Mouse (Mus musculus) neural tube, embryonic 14.5 days (tissue): Measurements from ENCODE around the gene Mvb12b. TPM values are rescaled to one million over a fixed set of nuclear protein-coding genes. Genes with fewer than 3 reads are reported as not detected.

ENCODE experiments used
- ATAC-seq: fragments of 200-750 bp; cut with Nextera tagmentation; 2 replicates; pipeline ENCODE4 v1.8.0; 2017; ENCODE audit warnings: low read depth, mild to moderate bottlenecking, moderate TSS enrichment, moderate library complexity
- H3K27ac ChIP-seq: fragments of 300-500 bp; sonication (generic); 2 replicates; pipeline ENCODE4 v1.5.1; 2014; ENCODE audit warnings: low read depth, mild to moderate bottlenecking, control low read depth, low read length, moderate library complexity, mixed read lengths
- H3K27me3 ChIP-seq: fragments of 300-500 bp; sonication (generic); 2 replicates; pipeline ENCODE4 v1.6.1; 2014; ENCODE audit warnings: low read length; ENCODE audit not compliant: control insufficient read depth, insufficient read depth
- H3K36me3 ChIP-seq: fragments of 300-500 bp; sonication (generic); 2 replicates; pipeline ENCODE4 v1.6.1; 2014; ENCODE audit warnings: low read length, mixed read lengths; ENCODE audit not compliant: control insufficient read depth, insufficient read depth
- H3K4me1 ChIP-seq: fragments of 300-500 bp; sonication (generic); 2 replicates; pipeline ENCODE4 v1.6.1; 2014; ENCODE audit warnings: low read length; ENCODE audit not compliant: control insufficient read depth, insufficient read depth
- H3K4me2 ChIP-seq: fragments of 300-500 bp; sonication (generic); 2 replicates; pipeline ENCODE4 v1.6.1; 2014; ENCODE audit warnings: mild to moderate bottlenecking, low read depth, low read length, control low read depth
- H3K4me3 ChIP-seq: fragments of 300-500 bp; sonication (generic); 2 replicates; pipeline ENCODE4 v1.5.1; 2014; ENCODE audit warnings: low read depth, low read length, control low read depth, mixed read lengths
- H3K9ac ChIP-seq: fragments of 300-500 bp; sonication (generic); replicated peaks from 2 replicates; pipeline ENCODE4 v1.6.1; 2014; ENCODE audit warnings: low read depth, mild to moderate bottlenecking, control low read depth, low read length, mixed read lengths
- H3K9me3 ChIP-seq: fragments of 300-500 bp; sonication (generic); 2 replicates; pipeline ENCODE4 v1.6.1; 2016; ENCODE audit warnings: low read length; ENCODE audit not compliant: control insufficient read depth
- WGBS: fragments of 180-500 bp; shearing (Covaris S2); extraction: QIAGEN DNeasy Blood & Tissue Kit; methylation state at CpG from one replicate; pipeline ENCODE4 v1.1.7; 2014; 5-methylcytosine and 5-hydroxymethylcytosine counted together
- polyA plus RNA-seq: library from polyadenylated mRNA; unstranded; fragments of >200 nt; fragmentation: Nextera tagmentation; extraction: Ambion mirVana; gene quantifications from 2 replicates; pipeline ENCODE4 v1.2.1, GENCODE M21; 2014

Gene Mvb12b
- polyA plus RNA-seq, 1 experiment from 2014 or later: 54.0 TPM

GRCm38 (mm10) chr2:33717378-33717777 lies 170.4 kb downstream of the Mvb12b start:
- H3K4me2 ChIP-seq: no peak overlapping the region
- no peak overlapping the region for H3K27ac ChIP-seq
- no peak overlapping the region for H3K4me3 ChIP-seq
- peaks cover 28% of the 10 kb centered on the region; the same call in 1 of the 2 replicates for H3K4me1 ChIP-seq
- no peak overlapping the region for H3K9ac ChIP-seq
- 34% methylated on average over 11 of the region's 11 CpGs for WGBS
- H3K36me3 ChIP-seq: no peaks in the 10 kb centered on the region
- H3K27me3 ChIP-seq: 0 out of 2 replicates have a peak, but pooled peaks cover 2% of the 10 kb centered on the region
- ATAC-seq: no peak
- no peaks in the 10 kb centered on the region for H3K9me3 ChIP-seq

DNA sequence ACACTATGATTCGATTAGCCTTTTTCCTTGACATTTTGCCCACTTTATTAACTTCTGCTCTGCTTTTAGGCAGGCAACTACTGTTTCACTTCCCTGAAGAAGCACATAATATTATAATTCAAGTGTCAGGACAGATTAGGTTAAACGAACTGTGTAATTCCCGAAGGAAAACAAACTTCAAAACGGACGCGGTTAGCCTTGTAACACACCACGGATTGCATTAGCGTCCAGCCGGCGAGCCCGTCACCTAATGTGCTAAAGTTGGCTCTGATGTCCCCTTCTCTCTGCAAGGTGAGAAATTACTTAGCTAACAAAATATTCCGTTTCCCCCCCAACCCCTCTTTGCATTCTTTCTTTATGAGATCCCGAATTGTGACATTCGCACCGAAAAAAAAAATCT lies 170.9 kb downstream of the Mvb12b start:
- Histone ChIP-seq H3K4me2 (no peak overlapping the region), H3K9me3 (no peaks in the 10 kb centered on the region), H3K27me3 (0 out of 2 replicates have a peak, but pooled peaks cover 2% of the 10 kb centered on the region), H3K9ac (no peak overlapping the region), H3K4me1 (peaks cover 28% of the 10 kb centered on the region; the same call in 1 of the 2 replicates), H3K36me3 (no peaks in the 10 kb centered on the region), H3K27ac (no peak overlapping the region), H3K4me3 (no peak overlapping the region)
- no peak for ATAC-seq
- WGBS: 32% methylated on average over 15 of the region's 15 CpGs

- Histone ChIP-seq H3K4me3 (no peak overlapping the region), H3K9me3 (no peaks in the 10 kb centered on the region), H3K4me1 (peaks cover 21% of the 10 kb centered on the region; the same call in 1 of the 2 replicates), H3K27ac (no peak overlapping the region), H3K36me3 (no peaks in the 10 kb centered on the region), H3K4me2 (no peak overlapping the region), H3K27me3 (0 out of 2 replicates have a peak, but pooled peaks cover 2% of the 10 kb centered on the region), H3K9ac (no peak overlapping the region)
- WGBS: 35% methylated on average over 8 of the region's 8 CpGs
- no peak for ATAC-seq
Observed at GRCm38 (mm10) chr2:33714932-33715331, 172.8 kb downstream of the Mvb12b start.

DNA sequence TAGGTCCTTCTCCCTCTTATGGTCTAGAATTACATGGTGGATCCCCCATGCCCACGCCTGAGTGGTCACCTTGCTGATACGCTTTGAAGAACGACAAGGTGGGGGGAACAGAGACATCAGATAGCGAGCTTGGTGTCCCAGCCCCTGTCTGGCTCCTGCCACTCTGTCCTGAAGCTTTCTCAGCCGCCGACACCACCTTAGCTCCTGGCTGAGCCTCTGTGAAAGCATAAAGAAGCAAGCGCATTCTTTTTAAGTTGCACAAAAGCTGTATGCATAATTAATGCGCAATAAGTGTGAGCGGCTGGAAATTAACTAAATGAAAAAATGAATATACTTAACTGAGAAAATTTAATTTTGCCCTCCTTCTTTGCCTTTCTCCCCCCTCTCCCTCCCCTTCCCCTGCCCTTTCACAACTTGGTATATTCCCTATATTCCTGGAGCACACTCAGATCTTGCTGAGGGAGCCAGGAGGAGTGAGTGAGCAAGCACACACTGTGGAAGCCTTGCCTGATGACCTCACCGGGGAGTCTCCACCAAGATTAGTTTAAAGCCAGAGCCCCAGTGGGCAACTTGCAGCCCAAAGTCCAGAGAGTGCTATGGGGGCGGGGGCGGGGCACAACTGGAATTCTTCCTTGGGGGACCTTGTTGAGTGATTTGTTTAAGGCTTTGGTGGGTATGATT lies 174.0 kb downstream of the Mvb12b start:
- H3K9ac ChIP-seq: no peak overlapping the region
- H3K36me3 ChIP-seq: no peaks in the 10 kb centered on the region
- no peak overlapping the region for H3K27ac ChIP-seq
- no peaks in the 10 kb centered on the region for H3K9me3 ChIP-seq
- 32% methylated on average over 12 of the region's 12 CpGs for WGBS
- no peak for ATAC-seq
- 0 out of 2 replicates have a peak, but pooled peaks cover 2% of the 10 kb centered on the region for H3K27me3 ChIP-seq
- no peak overlapping the region for H3K4me2 ChIP-seq
- no peak overlapping the region for H3K4me3 ChIP-seq
- peaks cover 20% of the 10 kb centered on the region; the same call in 1 of the 2 replicates for H3K4me1 ChIP-seq

GRCm38 (mm10) chr2:33712811-33713210 lies 174.9 kb downstream of the Mvb12b start:
- Histone ChIP-seq H3K4me3 (no peak overlapping the region), H3K4me1 (peaks cover 16% of the 10 kb centered on the region; the same call in 1 of the 2 replicates), H3K4me2 (no peak overlapping the region), H3K9me3 (no peaks in the 10 kb centered on the region), H3K9ac (no peak overlapping the region), H3K36me3 (no peaks in the 10 kb centered on the region), H3K27ac (no peak overlapping the region), H3K27me3 (0 out of 2 replicates have a peak, but pooled peaks cover 4% of the 10 kb centered on the region)
- no peak for ATAC-seq
- 21% methylated on average over 4 of the region's 4 CpGs for WGBS

GRCm38 (mm10) chr2:33708831-33709230 lies 178.9 kb downstream of the Mvb12b start:
- peaks cover 3% of the 10 kb centered on the region; the same call in 1 of the 2 replicates for H3K4me1 ChIP-seq
- no peaks in the 10 kb centered on the region for H3K36me3 ChIP-seq
- H3K4me3 ChIP-seq: no peak overlapping the region
- no peak overlapping the region for H3K27ac ChIP-seq
- no peak overlapping the region for H3K4me2 ChIP-seq
- 94% methylated on average over 8 of the region's 8 CpGs for WGBS
- H3K9me3 ChIP-seq: no peaks in the 10 kb centered on the region
- H3K27me3 ChIP-seq: 0 out of 2 replicates have a peak, but pooled peaks cover 4% of the 10 kb centered on the region
- no peak overlapping the region for H3K9ac ChIP-seq
- no peak for ATAC-seq

DNA sequence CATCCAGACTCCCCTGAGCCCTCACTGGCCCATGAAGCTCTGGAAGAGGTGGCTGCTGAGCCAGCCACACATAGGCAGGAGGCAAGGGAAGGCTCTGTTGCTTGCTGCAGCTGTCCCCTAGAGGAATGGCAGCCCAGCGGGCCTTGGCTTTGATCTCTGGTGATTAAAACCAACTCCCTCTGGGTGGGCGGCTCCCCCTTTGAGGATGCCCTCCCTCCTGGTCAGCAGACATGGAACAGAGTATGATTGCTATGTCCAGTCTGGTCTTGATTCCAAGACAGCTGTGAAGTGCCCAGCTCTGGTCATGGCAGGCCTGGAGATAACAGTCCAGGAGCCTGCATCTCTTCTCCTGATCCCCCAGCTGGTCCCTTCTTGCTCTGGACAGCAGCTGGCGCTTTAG lies 179.7 kb downstream of the Mvb12b start:
- no peaks in the 10 kb centered on the region for H3K9me3 ChIP-seq
- H3K27ac ChIP-seq: no peak overlapping the region
- H3K27me3 ChIP-seq: 0 out of 2 replicates have a peak, but pooled peaks cover 4% of the 10 kb centered on the region
- WGBS: 35% methylated on average over 3 of the region's 3 CpGs
- no peak overlapping the region for H3K4me3 ChIP-seq
- H3K9ac ChIP-seq: no peak overlapping the region
- no peak for ATAC-seq
- H3K4me2 ChIP-seq: no peak overlapping the region
- no peaks in the 10 kb centered on the region for H3K36me3 ChIP-seq
- H3K4me1 ChIP-seq: no peaks in the 10 kb centered on the region

GRCm38 (mm10) chr2:33706403-33706802 lies 181.3 kb downstream of the Mvb12b start:
- Histone ChIP-seq H3K4me2 (no peak overlapping the region), H3K4me1 (peaks cover 5% of the 10 kb centered on the region), H3K9me3 (no peaks in the 10 kb centered on the region), H3K4me3 (no peak overlapping the region), H3K9ac (no peak overlapping the region), H3K36me3 (no peaks in the 10 kb centered on the region), H3K27me3 (0 out of 2 replicates have a peak, but pooled peaks cover 4% of the 10 kb centered on the region), H3K27ac (no peak overlapping the region)
- ATAC-seq: no peak
- WGBS: 71% methylated on average over 9 of the region's 9 CpGs

DNA sequence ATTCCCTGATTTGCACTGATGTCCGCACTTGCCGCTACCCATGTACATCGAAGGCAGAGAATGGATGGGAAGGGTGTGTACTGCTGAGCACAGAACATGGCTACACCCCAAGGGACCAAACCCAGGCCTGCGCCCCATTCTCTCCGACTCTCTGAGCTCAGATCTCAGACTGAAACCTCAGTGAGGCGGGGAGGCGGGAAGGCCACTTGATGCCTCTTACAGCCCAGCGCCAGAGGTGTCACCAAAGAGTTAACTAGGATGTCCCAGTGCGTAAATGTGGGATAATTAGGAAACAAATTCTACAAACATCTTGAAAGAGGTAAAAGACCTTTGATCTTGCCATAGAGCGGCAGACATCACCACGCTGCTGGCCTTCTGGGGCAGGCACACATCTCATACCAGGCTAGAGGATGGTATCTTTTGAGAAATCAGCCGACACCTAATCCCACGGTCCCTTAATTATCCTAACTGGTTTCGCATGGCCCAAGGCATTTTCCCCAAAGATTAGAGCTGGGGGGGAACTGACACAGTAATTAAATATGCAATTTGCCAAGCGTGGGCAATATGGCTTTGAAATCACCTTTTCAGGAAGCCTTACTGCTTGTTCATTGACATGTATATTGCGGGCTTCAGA lies 181.9 kb downstream of the Mvb12b start:
- no peak overlapping the region for H3K9ac ChIP-seq
- no peak overlapping the region for H3K27ac ChIP-seq
- no peak overlapping the region for H3K4me2 ChIP-seq
- no peaks in the 10 kb centered on the region for H3K9me3 ChIP-seq
- H3K27me3 ChIP-seq: 0 out of 2 replicates have a peak, but pooled peaks cover 4% of the 10 kb centered on the region
- ATAC-seq: no peak
- peaks cover 9% of the 10 kb centered on the region for H3K4me1 ChIP-seq
- H3K36me3 ChIP-seq: no peaks in the 10 kb centered on the region
- WGBS: 33% methylated on average over 16 of the region's 16 CpGs
- H3K4me3 ChIP-seq: no peak overlapping the region
